Mouse (Mus musculus) gastrocnemius, adult 8-10 months (tissue): ENCODE results near the gene Klf7. TPM values are rescaled to one million over a fixed set of nuclear protein-coding genes. Genes with fewer than 3 reads are reported as not detected.

Source experiments
- DNase-seq, 2 experiments: peaks; one replicate each; pipeline ENCODE4 v3.0.0; 2022; ENCODE audit warnings: low spot score in 2 of 2
- microRNA-seq: library from miRNA; unstranded; fragments of <30 nt; microRNA quantifications from one replicate; pipeline ENCODE4 v1.2.0, GENCODE M21; 2022
- total RNA-seq, 4 experiments: library from RNA; stranded (reverse); gene quantifications; 2 replicates each; pipeline ENCODE4 v1.2.4; 2022

Klf7 gene
- total RNA-seq, 4 experiments from 2014 or later: 4.6 to 7.0 (median 5.4) TPM

DNA sequence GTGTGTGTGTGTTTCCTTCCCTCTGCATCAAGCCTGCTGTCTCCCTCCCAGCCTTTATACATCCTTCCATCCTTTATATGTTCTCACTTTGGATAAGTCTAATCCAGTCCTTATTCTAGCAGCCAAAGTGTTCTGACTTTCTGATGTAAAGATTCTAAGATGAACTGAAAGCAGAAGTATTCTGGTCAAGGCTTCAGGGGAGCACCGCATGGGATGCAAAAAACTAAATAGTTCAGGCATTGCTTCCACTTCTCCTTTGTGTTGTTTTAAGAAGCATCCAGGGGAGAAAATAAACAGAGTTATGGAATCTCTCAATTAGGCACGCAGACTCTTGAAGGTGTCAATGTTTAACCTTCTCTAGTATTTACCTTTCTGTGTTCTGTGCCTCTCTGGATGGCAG lies 141.3 kb downstream of the Klf7 start:
- no peak for DNase-seq

Small RNAs within 50 kb of the gene (microRNA-seq; reads per million reads assigned to microRNA genes)
- not detected for gene Mir6899
